Mouse (Mus musculus) cerebellum, adult 9-10 months (tissue): ENCODE results near the gene Lmo3.

Source experiments
- DNase-seq: peaks from one replicate; pipeline ENCODE4 v3.0.0; 2022

Lmo3 gene

DNA sequence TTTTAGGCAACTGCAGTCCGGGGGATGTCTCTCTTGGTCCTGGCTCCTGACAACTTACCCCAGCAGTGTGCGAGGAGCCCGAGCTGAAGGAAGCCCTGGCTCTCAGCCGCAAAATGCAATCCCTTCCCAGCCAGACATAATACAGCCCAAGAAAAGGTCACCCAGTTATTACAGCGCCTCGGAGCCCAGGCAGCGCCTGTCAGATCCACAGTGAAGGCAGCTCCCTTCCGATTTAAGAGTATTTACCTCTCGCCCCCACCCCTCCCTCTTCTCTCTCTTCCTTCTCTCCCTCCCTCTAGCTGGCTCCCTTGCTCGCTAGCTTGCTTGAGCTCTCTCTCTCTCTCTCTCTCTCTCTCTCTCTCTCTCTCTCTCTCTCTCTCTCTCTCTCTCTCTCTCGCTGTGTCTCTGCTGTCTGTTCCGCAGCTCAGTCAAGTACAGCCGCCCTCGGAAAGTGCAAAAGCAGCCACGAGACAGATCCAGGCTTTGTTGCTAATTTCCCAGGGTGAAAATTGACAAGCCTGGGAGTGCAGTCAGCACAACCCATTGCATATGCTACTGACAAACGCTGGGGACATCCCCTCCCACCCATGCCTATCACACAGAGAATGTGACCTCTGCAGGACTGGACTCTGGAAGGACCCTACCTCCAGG, 159.0 kb downstream of the Lmo3 start:
- DNase-seq, result no peak

DNA sequence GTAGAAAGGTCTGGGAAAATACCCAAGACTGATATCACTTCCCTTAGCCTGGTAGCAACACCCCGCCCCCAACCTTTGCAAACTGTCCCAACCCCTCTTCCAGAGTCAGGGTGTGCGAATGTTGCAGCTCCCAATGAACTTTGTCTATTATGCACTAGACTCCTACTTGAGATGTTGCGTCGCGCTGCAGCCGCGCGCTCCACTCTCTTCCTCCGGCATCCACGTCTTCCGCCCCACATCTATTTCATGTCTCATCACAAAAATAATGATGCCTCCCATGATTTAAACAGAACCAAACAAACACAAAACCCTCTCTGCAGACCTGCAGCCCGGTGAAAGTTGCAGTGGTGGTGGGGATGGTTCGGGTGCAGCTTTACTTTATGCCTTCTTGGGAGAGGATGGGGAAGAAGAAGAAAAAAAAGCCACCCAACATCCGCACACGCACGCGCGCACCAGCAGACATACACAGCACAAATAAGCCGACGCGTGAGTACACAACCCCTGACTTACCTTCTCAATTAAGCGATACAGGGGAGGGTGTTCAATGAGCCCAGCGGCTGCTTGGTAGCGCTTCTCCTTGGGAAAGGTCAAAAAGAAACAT, 159.7 kb downstream of the Lmo3 start:
- DNase-seq, result no peak

DNA sequence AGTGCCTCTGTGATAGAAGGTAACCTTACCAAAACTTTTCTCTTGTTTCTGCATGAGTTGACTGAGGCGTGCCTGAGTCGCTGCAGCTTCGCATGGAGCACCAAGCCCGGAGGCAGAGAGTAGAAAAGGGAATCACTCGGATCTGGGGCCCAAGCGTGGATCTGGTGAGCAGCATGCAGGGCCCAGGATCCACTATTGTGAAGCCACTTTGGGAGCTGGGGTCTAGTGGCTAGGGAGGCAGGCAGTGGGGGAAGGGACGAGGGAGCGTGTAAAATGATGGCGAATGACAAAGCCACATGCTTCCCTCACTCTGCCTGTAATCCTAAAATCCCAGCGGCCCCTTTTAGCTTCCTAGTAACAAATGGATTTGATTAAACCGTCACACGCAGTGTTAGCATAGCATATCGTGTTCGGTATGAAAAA, 160.6 kb downstream of the Lmo3 start:
- DNase-seq, result no peak

DNA sequence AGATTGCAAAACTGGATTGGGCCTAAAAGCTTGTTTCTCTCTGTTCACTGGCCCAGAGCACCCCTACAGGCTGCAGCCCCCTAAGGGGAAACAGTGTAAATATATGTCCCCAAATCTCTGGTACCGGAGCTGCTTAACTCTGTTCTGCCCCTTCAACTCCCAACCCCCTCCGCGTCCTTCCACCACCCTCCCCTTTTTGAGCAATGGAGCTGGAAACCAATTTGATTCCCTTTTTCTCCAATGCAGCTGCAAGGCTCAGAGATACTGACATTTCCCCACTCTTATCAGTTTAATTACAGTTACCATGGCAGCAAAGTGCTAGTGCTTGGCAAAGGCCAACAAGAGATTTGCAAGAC, 161.3 kb downstream of the Lmo3 start:
- no peak for DNase-seq

DNA sequence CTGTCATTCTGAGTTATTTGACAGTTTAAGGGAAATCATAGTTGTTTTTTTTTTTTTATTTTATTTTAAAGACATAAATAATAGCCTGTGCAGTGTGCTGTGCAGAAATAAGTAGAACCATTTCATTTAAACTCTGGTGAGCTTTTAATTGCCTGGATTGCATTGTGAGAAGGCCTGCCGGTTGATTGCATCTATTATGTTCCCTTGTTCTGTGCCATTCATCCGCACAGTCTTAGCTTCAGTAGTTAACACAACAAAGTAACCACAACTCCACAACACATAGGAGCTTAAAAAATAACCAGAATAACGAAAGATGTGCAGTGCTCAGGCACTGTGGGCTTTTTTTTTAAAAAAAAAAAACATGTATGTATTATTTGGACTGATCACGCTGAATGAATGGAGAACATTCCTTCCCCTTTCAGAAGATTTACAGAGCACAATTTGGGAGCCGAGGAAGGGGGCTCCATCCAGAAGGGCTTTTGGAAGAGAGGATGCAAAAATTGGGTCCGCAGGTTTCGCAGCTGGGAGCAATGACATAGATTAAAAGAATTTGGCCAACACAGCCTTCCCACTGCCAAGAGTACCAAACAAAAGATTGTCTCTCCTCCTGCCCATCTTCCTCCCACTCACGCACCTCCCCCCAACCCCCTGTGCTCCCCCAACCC, 161.8 kb downstream of the Lmo3 start:
- no peak for DNase-seq

DNA sequence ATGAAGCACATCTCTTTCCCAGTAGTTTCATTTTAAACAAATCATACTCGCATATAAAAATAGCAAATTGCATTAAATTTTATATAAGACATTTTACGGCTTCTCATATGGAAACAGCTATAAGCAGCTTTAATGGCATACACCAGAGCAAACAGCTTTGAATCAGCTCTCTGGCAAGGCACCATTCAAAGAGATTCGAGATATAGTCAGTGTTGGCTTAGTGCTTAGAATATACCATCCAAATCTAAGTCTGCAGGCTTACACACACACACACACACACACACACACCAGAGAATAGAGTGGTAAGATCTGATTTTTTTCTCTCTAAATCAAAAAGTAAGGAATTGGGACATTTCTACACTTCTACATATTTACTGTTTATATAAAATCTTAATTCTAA, 169.7 kb downstream of the Lmo3 start:
- DNase-seq, result no peak

DNA sequence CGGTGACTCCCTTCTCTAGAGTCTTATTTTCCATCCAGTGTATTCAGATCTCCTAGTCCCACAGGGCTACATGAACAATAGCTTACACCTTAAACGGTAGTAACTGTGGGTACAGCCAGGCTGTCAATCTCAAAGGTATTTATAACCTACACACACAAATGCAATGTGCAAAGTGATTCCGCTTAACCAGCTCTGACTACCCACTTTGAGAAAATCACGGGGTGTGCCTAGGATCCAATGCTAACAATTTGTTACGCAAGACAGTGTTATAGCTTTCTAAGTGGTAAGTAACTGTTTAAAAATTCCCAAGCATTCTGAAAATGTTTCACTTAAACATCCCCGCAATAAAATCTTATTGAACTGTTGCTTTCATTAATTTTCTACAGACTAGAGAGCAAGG, 179.7 kb downstream of the Lmo3 start:
- no peak for DNase-seq

DNA sequence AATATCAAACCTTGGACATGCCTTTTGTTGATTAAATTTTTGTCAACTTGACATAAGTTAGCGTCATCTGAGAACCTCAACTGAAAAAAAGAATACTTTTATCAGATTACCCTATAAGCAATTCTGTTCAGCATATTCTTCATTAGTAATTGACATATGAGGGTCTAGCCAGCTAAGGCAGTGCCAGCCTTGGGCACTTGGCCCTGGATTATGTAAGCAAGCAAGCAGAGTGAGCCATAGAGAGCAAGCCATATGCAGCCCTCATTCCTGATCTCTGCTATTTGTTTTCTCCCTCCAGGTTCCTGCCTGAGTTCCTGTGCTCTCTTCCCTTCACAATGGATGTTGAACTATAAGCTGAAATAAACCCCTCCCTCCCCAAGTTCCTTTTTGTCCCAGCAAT, 182.9 kb downstream of the Lmo3 start:
- no peak for DNase-seq

DNA sequence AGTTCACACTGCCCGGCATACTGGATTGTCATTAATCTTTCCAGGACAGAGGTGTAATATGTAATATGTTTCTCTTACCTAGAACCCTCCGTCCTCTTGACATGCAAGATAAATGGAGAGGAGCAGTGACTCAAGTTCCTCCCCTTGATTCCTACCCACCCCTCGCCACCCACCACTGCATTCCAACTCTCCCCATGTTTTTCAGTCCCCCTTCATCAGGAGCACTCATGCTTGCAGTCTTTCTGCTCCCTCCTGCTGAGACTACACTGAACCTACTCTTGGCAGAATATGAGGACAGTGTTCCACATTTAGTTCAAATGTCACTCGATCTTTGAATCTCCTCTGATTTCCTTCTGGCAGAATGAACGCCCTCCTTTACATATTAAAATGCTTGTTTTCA, 190.7 kb downstream of the Lmo3 start:
- DNase-seq, result no peak

DNA sequence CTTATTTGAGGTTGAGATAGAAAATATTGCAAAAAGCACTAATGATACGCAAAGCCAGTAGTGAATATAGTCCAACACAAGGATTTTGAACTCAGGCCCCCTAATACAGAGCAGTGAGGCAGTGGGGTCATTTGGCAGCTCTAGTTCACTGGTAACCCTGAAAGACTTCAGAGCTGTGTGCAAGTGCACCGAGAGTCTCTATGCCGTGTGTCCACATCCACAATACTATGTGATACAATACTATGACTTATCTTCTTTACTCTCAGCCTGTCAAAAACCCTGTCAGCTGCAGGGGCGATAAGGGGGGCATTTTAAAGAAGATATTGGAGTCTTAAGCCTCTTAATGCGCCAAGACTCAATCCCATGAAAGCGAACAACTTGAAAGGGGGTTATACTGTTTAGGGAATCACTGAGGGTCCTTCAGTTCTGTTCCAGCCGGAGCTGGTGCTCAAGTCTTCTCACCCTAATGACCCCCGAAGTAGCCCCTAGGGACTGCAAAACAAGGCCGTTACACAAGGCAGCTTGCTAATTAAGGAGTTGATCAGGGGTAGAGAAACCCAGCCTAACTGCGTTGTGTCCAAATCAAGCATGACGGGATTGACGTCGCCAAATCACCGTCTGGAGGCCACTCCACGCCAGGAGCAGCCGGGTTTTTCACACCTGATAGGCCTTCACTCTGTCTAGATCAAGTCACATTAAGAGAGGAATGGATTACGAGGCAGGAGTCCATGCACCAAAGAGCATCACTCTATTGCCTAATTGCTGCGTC, 193.4 kb downstream of the Lmo3 start:
- DNase-seq, result no peak

DNA sequence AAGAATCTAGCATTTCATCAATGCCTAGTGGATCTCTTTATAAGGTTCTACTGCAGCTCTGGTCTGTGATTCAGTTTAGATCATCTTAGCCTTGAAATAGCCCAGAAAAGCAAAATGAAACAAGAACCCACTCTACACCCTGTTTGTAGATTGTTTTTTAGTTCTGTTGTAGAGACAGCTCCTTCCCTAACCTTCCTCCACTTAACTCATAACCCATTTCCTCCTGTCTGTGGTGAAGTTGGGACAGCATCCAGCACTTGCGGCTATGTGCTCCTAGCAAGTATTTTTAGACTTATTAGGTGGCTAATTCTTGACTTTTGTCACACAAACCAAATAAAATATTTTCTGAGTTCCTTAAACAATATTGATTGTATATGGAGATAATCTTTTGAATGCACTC, 198.6 kb downstream of the Lmo3 start:
- no peak for DNase-seq

DNA sequence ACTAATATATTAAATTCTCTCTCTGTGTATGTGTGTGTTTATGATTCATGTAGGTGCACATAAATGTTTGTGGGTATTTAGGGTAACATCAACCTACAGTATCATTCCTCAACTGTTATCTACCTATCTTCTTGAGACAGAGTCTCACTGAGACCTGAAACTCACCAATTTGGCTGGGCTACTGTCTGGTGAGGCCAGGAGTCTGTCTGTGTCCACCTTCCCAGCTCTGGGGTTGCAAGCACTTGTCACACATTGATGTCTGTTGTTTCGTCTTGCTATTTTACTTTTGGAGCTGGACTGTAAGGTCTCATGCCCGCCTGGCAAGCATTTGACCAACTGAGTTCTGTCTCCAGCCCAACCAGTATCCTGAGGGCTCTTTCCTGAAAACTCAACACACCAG, 210.6 kb downstream of the Lmo3 start:
- no peak for DNase-seq

DNA sequence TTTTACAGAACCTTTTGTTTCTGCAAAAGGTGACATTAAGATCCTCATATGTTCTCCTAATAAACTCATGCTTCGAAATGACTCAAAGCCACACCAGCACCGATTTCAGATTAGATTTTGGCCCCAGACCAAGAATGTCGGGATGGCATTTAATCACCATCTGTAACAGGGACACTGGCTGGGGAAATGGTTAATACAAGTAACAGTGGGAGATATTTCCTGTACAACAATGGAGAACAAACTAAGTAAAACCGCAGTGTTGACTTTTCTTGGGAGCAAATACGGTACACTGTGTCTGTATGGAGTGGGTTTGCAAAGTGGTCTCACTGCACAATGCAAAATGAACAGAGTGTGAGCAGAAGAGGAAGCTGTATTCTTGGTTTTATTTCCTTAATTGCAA, 217.7 kb downstream of the Lmo3 start:
- DNase-seq, result no peak

DNA sequence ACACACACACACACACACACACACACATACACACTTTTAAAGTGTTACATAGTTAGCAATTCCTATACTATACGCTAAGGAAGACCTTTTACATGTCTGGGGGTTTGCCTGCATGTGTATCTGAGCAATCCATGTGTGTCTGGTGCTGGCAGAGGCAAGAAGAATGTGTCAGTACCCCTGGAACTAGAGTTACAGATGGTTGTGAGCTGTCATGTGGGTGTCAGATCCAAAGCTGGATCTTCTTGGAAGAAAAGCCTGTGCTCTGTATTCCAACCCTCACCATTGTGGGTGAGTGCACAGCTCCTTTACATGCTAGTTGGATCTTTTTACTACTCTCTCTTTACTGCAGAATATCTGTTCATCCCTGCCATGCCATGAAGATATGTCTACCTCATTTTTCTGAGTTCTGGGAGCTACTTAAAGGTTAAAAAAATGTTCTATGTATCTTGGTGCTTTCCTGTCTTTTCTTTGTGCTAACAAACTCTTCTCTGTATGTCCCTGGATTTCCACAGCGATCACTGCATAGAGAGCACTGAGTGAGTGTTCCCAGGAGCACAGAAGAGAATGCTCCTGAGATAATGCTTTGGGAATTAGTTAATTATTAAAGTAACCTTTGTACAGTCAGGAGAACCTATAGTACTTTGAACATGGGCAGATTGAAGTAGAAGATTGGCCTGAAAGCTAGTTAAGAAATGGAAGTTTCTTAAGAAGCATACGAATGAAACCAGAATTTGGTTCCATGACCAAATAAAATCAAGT, 231.0 kb downstream of the Lmo3 start:
- no peak for DNase-seq

DNA sequence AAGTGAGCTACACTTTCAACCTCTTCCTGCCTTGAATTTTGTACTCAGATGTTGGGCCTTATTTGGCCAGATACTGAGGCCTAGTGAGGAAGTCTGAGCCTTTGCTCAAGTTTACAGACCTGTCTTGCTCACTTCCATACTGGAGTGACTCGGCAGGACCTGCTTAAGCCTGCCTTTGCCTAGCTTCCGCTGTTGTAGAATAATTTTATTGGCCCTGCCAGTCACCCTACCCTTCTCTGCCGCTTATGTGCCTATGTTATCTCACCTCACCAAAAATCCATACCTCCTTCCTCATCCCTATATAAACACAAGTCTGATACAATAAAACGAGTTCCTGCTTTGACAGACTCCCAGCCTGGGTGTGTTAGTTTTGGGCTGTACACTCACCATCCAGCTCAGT, 235.2 kb downstream of the Lmo3 start:
- no peak for DNase-seq

DNA sequence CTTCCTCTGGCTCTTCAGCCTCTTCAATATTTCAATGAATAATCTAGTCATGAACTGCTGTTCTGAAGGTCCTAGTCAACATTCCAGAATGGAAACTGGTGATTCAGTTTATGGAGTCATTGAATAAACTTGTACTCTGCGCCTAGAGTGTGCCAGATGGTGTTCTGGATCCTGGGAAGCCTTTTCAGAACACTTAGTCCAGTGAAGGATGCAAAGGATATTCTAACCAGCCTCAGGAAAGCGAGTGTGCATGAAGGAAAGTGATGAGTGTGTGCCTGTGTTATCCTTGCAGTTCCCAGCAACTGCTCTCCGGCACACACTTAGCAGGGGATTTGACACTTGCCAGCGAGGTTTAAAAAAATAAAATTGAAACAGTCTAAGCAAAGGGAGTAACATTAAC, 245.9 kb downstream of the Lmo3 start:
- no peak for DNase-seq

DNA sequence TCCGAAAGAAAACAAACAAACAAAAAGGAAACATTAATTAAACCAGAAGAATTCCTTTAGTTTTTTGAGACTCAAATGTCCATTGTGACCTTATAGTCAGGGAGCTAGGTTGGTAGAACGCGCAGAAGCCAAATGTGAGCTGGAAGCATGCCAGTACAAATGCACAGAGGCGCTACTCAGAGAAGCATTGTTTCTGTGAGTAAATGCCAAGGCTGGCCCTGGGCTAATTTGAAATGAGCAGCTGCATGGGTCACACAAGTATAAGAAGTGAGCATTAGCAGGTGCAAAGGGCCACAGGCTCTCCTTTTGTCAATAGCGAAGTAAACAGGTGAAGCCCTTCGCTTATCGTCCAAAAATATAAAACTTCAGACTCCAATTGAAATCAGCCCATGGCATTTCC, 247.8 kb downstream of the Lmo3 start:
- DNase-seq, result no peak

DNA sequence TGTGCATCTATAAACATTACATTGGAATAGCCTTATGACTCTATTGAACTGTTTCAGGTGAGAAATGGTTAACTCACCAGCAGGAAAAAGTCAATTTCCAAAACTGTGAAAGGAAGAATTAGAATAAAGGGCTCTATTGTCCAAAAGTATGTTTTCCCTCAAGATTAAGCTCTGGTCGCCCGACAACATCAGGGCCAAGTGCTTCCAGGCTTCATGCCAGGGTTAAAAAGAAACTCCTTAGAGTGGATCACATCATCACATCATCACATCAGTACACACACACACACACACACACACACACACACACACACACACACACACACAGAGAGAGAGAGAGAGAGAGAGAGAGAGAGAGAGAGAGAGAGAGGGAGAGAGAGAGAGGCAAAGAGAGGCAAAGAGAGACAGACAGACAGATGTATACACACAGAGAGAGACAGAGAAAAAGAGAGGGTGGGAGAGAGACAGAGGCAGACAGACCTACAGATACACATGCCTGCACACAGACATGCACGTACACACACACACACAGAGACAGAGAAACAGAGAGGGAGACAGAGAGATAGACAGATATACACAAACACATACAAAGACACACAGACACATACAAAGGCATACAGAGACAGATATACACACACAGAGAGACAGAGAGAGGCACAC, 255.9 kb downstream of the Lmo3 start:
- no peak for DNase-seq

DNA sequence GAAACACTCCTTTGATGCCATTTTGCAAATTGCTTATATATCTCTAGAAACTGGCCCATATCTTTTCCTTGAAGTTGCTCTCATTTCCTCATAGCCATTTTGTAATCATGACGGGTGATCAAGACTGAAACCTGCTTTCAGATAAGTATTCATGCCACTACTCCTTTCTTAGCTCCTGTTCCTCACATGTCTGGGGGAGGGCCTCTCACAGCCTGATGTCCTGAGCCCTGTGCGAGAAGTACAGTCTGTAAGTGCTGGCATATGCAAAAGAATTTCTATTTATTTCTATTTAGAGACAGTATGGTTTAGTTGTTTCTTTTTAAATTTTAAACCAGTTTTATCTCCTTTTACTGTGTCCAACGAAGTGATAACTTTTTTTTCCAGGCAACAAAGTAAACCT, 256.6 kb downstream of the Lmo3 start:
- DNase-seq, result no peak

DNA sequence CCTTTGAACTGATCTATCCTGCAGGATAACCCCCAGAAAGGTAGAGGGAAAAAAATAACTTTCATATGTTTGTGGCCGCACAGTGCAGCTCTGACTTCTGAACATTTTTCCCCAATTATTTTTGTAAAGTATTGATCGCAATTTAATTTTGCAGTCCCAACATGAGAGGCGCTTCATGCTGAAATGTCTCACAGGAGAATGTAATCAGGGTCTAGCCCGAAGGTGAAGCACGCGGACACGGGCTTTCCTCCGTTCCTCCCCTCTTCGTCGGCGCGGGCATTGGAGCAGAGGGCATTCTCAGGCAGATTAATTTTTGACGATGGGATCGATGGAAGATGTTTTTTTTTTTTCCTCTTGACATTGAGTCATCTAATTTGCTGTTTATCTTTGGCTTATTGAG, 258.4 kb downstream of the Lmo3 start:
- DNase-seq, result no peak

DNA sequence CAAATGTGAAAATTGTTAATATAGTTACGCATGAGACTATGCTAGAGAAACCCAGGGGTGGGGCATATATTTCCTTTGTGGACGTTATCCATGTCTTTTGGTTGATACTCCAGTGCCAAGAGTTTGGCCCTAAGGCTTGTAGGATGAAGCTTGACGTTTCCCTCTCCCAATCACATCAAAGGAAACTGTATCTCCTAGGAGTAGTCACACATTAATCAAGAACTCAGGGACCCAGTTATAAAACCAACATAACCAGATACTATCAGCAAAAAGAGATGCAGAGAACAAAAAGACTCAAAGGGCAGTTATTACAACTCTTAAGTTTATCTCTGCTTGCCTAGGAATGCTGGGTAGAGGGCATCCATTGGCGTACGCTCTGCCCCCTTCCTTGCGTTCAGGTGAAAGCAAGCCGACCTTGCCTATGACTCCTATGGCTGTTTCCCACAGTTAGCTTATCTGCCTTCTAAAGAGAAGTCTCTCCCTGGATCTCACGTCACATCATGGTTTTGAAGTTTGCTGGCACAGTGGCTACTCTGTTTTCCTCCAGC, 261.5 kb downstream of the Lmo3 start:
- no peak for DNase-seq
